Mouse (Mus musculus) central nervous system, embryonic 14 days (tissue): ENCODE data around the gene Stag3. TPM values are rescaled to one million over a fixed set of nuclear protein-coding genes. Genes with fewer than 3 reads are reported as not detected.

Source experiments
- polyA plus RNA-seq: library from polyadenylated mRNA; depleted of rRNA; stranded (reverse); fragments of >200 nt; gene quantifications from 2 replicates; pipeline ENCODE4 v1.2.3, GENCODE M21; 2012; rRNA removed

Stag3 gene
- 19.5 and 20.7 TPM in 2 replicates for polyA plus RNA-seq

GRCm38 (mm10) chr5:138279585-138280424 is at the start of gene Stag3, which contains the start of the genes Gm43720 and Gpc2:
TSS of gene Stag3 (plus strand) at chr5:138280240.
TSS of gene Gm43720 (minus strand) at chr5:138279958.
TSS of gene Gpc2 (minus strand) at chr5:138280005.

GRCm38 (mm10) chr5:138255353-138256093 is 24.5 kb upstream of the Stag3 start, which contains the start of gene Lamtor4:
TSS of gene Lamtor4 (plus strand) at chr5:138255482.

GRCm38 (mm10) chr5:138263260-138264206 is 16.5 kb upstream of the Stag3 start, which contains the start of gene BC037034:
TSS of gene BC037034 (minus strand) at chr5:138264033.

GRCm38 (mm10) chr5:138272409-138272923 is 7.6 kb upstream of the Stag3 start, which contains the start of gene Gal3st4:
TSS of gene Gal3st4 (minus strand) at chr5:138272840.

GRCm38 (mm10) chr5:138341661-138342060 is 61.6 kb downstream of the Stag3 start, which contains the start of gene Pvrig:
TSS of gene Pvrig (plus strand) at chr5:138341961.

Other genes with a start within 250 kb of the Stag3 start
- not detected in 2 replicates for gene Smok3c, start 227.0 kb upstream of the Stag3 start, polyA plus RNA-seq
- 16.6 and 18.9 TPM in 2 replicates for gene Zkscan1, start 195.2 kb upstream of the Stag3 start, polyA plus RNA-seq
- gene Zscan21, start 163.3 kb upstream of the Stag3 start, polyA plus RNA-seq: 66.8 and 74.4 TPM in 2 replicates
- gene Zfp113, start 124.5 kb upstream of the Stag3 start, polyA plus RNA-seq: 10.6 and 11.5 TPM in 2 replicates
- gene Cops6, start 119.2 kb upstream of the Stag3 start, polyA plus RNA-seq: 134 and 138 TPM in 2 replicates
- gene Ap4m1, start 108.2 kb upstream of the Stag3 start, polyA plus RNA-seq: 67.2 TPM in 2 replicates
- 156 and 192 TPM in 2 replicates for gene Mcm7, start 107.8 kb upstream of the Stag3 start, polyA plus RNA-seq
- gene Taf6, start 92.8 kb upstream of the Stag3 start, polyA plus RNA-seq: 88.3 and 101 TPM in 2 replicates
- 32.2 and 35.5 TPM in 2 replicates for gene Cnpy4, start 92.8 kb upstream of the Stag3 start, polyA plus RNA-seq
- 8.7 and 9.9 TPM in 2 replicates for gene Mblac1, start 85.9 kb upstream of the Stag3 start, polyA plus RNA-seq
- 0.04 and 0.05 TPM in 2 replicates for gene Nxpe5, start 54.3 kb upstream of the Stag3 start, polyA plus RNA-seq
- 136 and 141 TPM in 2 replicates for gene Lamtor4, start 24.8 kb upstream of the Stag3 start, polyA plus RNA-seq
- gene BC037034, start 16.2 kb upstream of the Stag3 start, polyA plus RNA-seq: 137 and 147 TPM in 2 replicates
- 0.70 and 0.85 TPM in 2 replicates for gene Gal3st4, start 7.4 kb upstream of the Stag3 start, polyA plus RNA-seq
- gene Gm43720, start 282 bp upstream of the Stag3 start, polyA plus RNA-seq: 0.50 and 0.59 TPM in 2 replicates
- gene Gpc2, start 235 bp upstream of the Stag3 start, polyA plus RNA-seq: 623 and 676 TPM in 2 replicates
- 0.09 and 0.14 TPM in 2 replicates for gene Pvrig, start 61.7 kb downstream of the Stag3 start, polyA plus RNA-seq
- 34.0 and 36.8 TPM in 2 replicates for gene Zfp157, start 161.2 kb downstream of the Stag3 start, polyA plus RNA-seq